Mouse (Mus musculus) heart, postnatal 25 days (tissue): ENCODE results near the gene Guca2b. TPM values are rescaled to one million over a fixed set of nuclear protein-coding genes. Genes with fewer than 3 reads are reported as not detected.
"Not testable (repeated sequence)": the region's sequence is repeated elsewhere in the genome, so short reads cannot be mapped to it uniquely, and the experiment has no call there.

Experiments
- DNase-seq: peaks from one replicate; pipeline ENCODE4 v3.0.0; 2022; ENCODE audit warnings: low spot score
- intact Hi-C: fragments of 180-260 bp; cut with DNase I; formaldehyde crosslinking; loops from one replicate; pipeline ENCODE4 v1.15.1; 2025
- total RNA-seq, 2 experiments: library from RNA; stranded (reverse); gene quantifications; 2 replicates each; pipeline ENCODE4 v1.2.3; 2021

The Guca2b gene
- total RNA-seq, 2 experiments from 2014 or later, result not detected

- DNase-seq, result no peak
- intact Hi-C loops, result no loop called here
These were observed 1.3 kb upstream of the Guca2b start for GRCm38 (mm10) chr4:119660007-119660406.

GRCm38 (mm10) chr4:119658246-119658645 lies 508 bp downstream of the Guca2b start:
- no peak for DNase-seq
- intact Hi-C loops, result no loop called here

GRCm38 (mm10) chr4:119657011-119657410 lies 1.7 kb downstream of the Guca2b start:
- intact Hi-C loops, result no loop called here

GRCm38 (mm10) chr4:119642666-119643065 lies 16.1 kb downstream of the Guca2b start:
- no peak for DNase-seq
- intact Hi-C loops, result no loop called here

More at GRCm38 (mm10) chr4:119657011-119657410, 1.7 kb downstream of the Guca2b start:
- no peak for DNase-seq

GRCm38 (mm10) chr4:119638656-119639055 lies 20.1 kb downstream of the Guca2b start:
- intact Hi-C loops, result loop anchor here (10.0 kb wide), 1 partner anchor 466 kb away; no protein-coding TSS in a partner anchor
- DNase-seq, result no peak

- no peak for DNase-seq
- intact Hi-C loops, result loop anchor here (10.0 kb wide), 1 partner anchor 467 kb away; no protein-coding TSS in a partner anchor
These were observed 20.8 kb downstream of the Guca2b start for GRCm38 (mm10) chr4:119637946-119638345.

- intact Hi-C loops, result loop anchor here (10.0 kb wide), 1 partner anchor 467 kb away; no protein-coding TSS in a partner anchor
These were observed 21.4 kb downstream of the Guca2b start, which contains the start of gene Guca2a for GRCm38 (mm10) chr4:119637176-119637845. Gene Guca2a, plus strand, starts transcription at chr4:119637704.

GRCm38 (mm10) chr4:119636731-119637130 lies 22.0 kb downstream of the Guca2b start:
- intact Hi-C loops, result loop anchor here (10.0 kb wide), 1 partner anchor 468 kb away; no protein-coding TSS in a partner anchor
- no peak for DNase-seq

More at GRCm38 (mm10) chr4:119637176-119637845, 21.4 kb downstream of the Guca2b start, which contains the start of gene Guca2a:
- no peak for DNase-seq

- no peak for DNase-seq
- intact Hi-C loops, result loop anchor here (10.0 kb wide), 1 partner anchor 469 kb away; no protein-coding TSS in a partner anchor
These were observed 23.1 kb downstream of the Guca2b start for GRCm38 (mm10) chr4:119635686-119636085.

GRCm38 (mm10) chr4:119634908-119635660 lies 23.7 kb downstream of the Guca2b start:
- DNase-seq, result no peak
- intact Hi-C loops, result loop anchor here (5.0 to 10.0 kb wide), 3 partner anchors 172 to 492 kb away; no protein-coding TSS in a partner anchor

GRCm38 (mm10) chr4:119633948-119634347 lies 24.8 kb downstream of the Guca2b start:
- no peak for DNase-seq
- intact Hi-C loops, result loop anchor here (5.0 to 10.0 kb wide), 3 partner anchors 173 to 493 kb away; no protein-coding TSS in a partner anchor

GRCm38 (mm10) chr4:119633342-119633741 lies 25.4 kb downstream of the Guca2b start:
- intact Hi-C loops, result loop anchor here (5.0 to 10.0 kb wide), 3 partner anchors 174 to 494 kb away; no protein-coding TSS in a partner anchor

GRCm38 (mm10) chr4:119632721-119633120 lies 26.0 kb downstream of the Guca2b start:
- DNase-seq, result no peak
- intact Hi-C loops, result loop anchor here (5.0 to 10.0 kb wide), 3 partner anchors 175 to 495 kb away; no protein-coding TSS in a partner anchor

More at GRCm38 (mm10) chr4:119633342-119633741, 25.4 kb downstream of the Guca2b start:
- no peak for DNase-seq

- no peak for DNase-seq
These were observed 27.4 kb downstream of the Guca2b start for GRCm38 (mm10) chr4:119631115-119631919.

GRCm38 (mm10) chr4:119628363-119628762 lies 30.4 kb downstream of the Guca2b start:
- not testable (repeated sequence) for DNase-seq
- intact Hi-C loops, result loop anchor here (10.0 kb wide), 2 partner anchors 94 to 384 kb away; partner anchors contain the start of genes Foxj3 and Frg2f1

More at GRCm38 (mm10) chr4:119631115-119631919, 27.4 kb downstream of the Guca2b start:
- intact Hi-C loops, result loop anchor here (2.0 to 10.0 kb wide), 4 partner anchors 35 to 496 kb away; no protein-coding TSS in a partner anchor

GRCm38 (mm10) chr4:119627317-119627716 lies 31.4 kb downstream of the Guca2b start:
- no peak for DNase-seq
- intact Hi-C loops, result loop anchor here (10.0 kb wide), 2 partner anchors 93 to 383 kb away; partner anchors contain the start of genes Foxj3 and Frg2f1

GRCm38 (mm10) chr4:119626876-119627275 lies 31.9 kb downstream of the Guca2b start:
- DNase-seq, result no peak
- intact Hi-C loops, result loop anchor here (10.0 kb wide), 2 partner anchors 92 to 382 kb away; partner anchors contain the start of genes Foxj3 and Frg2f1

GRCm38 (mm10) chr4:119626081-119626645 lies 32.6 kb downstream of the Guca2b start:
- DNase-seq, result no peak
- intact Hi-C loops, result loop anchor here (10.0 kb wide), 2 partner anchors 91 to 381 kb away; partner anchors contain the start of genes Foxj3 and Frg2f1
